Mouse (Mus musculus) E14TG2a.4 (cell line): ENCODE data around the gene Map2k2.
"Not testable (repeated sequence)": the region's sequence is repeated elsewhere in the genome, so short reads cannot be mapped to it uniquely, and the experiment has no call there.

Experiments used
- CTCF ChIP-seq: conservative IDR thresholded peaks from 2 replicates; pipeline ENCODE4 v1.5.1; 2014; ENCODE audit warnings: low read length
- NANOG ChIP-seq: IDR thresholded peaks from 2 replicates; pipeline ENCODE4 v1.6.1; 2014; ENCODE audit warnings: borderline replicate concordance, low read length, mixed read lengths
- POU5F1 ChIP-seq: IDR thresholded peaks from 2 replicates; pipeline ENCODE4 v1.6.1; 2014; ENCODE audit warnings: low read length, borderline replicate concordance

DNA sequence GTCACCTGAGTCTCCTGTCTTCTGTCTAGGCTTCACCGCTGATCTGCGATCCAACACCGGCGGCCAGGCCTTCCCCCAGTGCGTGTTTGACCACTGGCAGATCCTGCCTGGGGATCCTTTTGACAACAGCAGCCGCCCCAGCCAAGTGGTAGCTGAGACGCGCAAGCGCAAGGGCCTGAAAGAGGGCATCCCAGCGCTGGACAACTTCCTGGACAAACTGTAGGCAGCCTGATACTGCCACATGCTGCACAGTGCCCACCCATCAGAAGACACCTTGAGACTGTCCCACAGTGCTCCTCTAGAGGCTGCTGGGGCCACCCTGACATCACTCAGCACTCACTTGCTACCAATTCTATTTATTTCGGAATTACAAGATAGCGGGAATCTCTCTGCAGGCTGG lies 76.1 kb downstream of the Map2k2 start:
- TF ChIP-seq CTCF, NANOG, POU5F1: not testable (repeated sequence)
